Mouse (Mus musculus) layer of hippocampus, postnatal 25 days (tissue): Measurements from ENCODE around the gene Rnf212b. TPM values are rescaled to one million over a fixed set of nuclear protein-coding genes. Genes with fewer than 3 reads are reported as not detected.

Experiments used
- DNase-seq, 2 experiments: peaks; one replicate each; pipeline ENCODE4 v3.0.0; 2022; ENCODE audit warnings: mixed read lengths in 2 of 2, low spot score in 1 of 2; ENCODE audit errors: extremely low spot score in 1 of 2
- total RNA-seq, 2 experiments: library from RNA; stranded (reverse); gene quantifications; 2 replicates each; pipeline ENCODE4 v1.2.3; 2021

Rnf212b gene
- total RNA-seq, 2 experiments from 2014 or later: not detected

GRCm38 (mm10) chr14:54866268-54866667 is 52.3 kb downstream of the Rnf212b start:
- DNase-seq: no peak

DNA sequence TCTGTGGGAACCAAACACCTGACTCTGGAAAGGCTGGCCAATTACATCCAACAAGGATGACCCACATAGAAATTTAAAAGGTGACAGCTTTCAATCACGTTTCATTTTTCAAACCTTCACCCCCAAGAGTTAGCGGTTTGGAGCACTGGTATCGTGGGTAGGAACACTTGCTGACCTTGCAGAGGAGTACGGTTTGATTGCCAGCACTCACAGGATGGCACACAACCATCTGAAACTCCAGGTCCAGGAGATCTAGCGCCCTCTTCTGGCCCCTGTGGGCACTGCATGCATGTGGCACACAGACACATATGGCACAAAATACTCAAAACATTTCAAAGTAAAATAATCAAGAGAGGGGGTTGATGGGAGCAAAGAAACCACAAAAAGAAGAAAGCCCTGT is 53.0 kb downstream of the Rnf212b start:
- DNase-seq: no peak

GRCm38 (mm10) chr14:54868026-54868425 is 54.1 kb downstream of the Rnf212b start:
- DNase-seq: no peak

DNA sequence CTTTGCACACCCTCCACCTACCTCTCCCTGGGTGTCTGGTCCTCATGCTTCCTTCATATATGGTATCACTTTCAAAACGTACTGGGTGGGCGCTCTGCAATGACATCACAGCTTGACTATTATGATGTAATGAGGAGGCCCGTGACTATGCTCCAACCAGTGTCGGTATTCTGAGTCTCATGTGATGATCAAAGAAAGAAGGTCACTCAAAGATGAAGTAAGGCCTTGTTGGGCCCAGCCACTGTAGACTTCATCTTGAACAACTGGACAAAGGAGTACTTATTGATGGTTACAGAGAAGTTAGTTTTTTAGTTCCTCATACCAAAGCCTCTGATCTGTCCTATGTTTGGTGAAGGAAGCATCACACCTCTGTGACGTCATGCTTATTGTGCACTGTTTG is 56.9 kb downstream of the Rnf212b start, which contains the start of gene Homez:
Gene Homez (minus strand): TSS at position 101 of the 400 bp plus-strand sequence.
- no peak for DNase-seq

DNA sequence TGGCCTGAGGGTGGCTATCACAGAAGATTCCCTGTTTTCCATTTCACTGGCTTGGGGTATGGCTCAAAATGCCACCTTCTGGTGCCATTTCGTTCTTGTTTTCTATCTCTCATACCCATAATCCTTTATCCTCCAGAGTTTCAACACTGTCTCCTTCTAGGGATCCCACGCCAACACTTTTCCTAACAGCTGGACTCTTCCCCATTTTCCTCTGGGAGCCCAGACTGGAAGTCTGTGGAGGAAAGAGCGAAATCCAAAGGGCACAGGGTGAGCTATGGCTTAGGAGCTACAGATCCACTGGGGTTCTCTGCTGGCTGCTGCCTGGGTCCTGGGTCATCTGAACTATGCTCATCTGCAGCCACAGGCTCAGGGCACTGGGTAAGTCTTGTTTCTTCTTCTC is 60.2 kb downstream of the Rnf212b start:
- DNase-seq: no peak

GRCm38 (mm10) chr14:54875844-54876538 is 62.0 kb downstream of the Rnf212b start:
- DNase-seq: no peak

DNA sequence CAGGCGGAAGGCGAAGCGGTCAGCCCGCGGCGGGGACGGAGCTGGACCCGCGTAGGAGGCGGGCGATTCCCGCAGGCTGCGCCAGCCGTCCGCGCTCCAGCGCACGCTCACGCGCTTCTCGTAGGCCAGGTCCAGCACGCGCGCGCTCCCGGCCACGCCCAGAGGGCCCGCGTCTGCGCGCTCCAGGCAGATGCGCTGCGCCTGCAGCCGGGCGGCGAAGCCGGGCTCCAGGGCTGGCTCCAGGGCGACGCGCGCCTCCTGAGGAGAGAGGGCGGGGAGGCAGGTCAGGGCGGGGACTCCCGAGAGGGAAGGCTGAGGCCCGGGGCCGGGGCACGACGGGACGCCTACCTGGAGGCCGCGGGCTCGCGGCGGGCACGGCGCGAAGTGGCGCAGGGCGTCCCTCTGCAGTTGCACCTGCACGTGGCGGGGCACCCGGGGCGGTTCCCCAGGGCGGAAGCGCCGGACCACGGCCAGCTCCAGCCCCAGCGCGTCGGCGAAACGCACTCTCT is 62.7 kb downstream of the Rnf212b start:
- DNase-seq: peak; percentile 77 to 86

DNA sequence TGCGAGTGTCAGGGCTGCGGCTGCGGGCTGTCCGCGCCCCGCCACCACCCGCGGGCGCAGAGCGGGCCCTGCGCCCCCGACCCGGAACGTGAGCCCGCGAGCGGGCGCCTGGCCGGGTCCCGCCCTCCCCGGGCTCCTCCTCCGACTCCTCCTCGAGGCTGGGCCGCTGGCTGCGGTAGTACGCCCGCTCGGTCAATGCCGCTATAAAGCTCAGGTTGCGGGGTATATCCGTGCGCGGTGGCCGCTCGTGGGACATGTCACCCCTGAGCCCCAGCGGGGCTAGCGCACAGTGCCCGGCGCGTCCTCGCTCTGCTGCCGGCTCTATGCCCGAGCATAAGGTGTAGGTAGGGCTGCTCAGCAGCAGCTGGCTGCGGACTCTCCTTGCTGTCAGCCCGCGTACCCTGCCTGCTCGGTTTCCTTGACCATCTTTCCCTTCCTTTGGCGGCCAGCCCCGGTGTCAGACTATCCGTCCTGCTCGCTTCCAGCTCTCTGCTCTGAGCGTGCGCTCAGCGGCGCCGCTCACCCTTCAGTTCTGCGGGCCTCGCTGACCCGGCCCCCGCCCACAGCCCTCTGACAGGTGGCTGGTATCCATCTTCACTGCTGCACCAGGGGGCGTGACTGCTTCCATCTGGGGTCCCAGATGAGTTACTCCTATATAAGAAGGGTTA is 63.2 kb downstream of the Rnf212b start, which contains the start of gene Ppp1r3e:
Gene Ppp1r3e (minus strand): TSS at position 503 of the 668 bp plus-strand sequence.
- peak; percentile 40 to 57 for DNase-seq

- peak; percentile 44 to 60 for DNase-seq
Measured at GRCm38 (mm10) chr14:54883154-54884021, 69.4 kb downstream of the Rnf212b start, which contains the start of the genes Bcl2l2 and Gm20521. TSS of gene Bcl2l2 (plus strand) at chr14:54883377. TSS of gene Gm20521 (plus strand) at chr14:54883441.

DNA sequence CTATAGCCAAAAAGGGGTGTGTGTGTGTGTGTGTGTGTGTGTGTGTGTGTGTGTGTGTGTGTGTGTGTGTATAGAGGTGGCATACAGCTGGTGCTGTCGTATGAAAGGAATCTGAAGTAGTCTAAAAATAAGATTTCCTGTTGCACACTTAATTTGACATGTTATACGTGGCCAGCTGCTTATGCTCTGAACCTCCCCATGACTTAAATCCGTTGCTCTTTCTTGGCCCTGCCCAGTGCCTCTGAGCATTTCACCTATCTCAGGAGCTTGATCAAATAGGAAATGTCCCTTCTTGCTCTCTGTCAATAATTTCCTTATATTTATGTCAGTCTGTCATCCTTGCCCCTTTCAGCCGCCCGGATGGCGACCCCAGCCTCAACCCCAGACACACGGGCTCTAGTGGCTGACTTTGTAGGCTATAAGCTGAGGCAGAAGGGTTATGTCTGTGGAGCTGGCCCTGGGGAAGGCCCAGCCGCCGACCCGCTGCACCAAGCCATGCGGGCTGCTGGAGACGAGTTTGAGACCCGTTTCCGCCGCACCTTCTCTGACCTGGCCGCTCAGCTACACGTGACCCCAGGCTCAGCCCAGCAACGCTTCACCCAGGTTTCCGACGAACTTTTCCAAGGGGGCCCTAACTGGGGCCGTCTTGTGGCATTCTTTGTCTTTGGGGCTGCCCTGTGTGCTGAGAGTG is 70.2 kb downstream of the Rnf212b start:
- no peak for DNase-seq

DNA sequence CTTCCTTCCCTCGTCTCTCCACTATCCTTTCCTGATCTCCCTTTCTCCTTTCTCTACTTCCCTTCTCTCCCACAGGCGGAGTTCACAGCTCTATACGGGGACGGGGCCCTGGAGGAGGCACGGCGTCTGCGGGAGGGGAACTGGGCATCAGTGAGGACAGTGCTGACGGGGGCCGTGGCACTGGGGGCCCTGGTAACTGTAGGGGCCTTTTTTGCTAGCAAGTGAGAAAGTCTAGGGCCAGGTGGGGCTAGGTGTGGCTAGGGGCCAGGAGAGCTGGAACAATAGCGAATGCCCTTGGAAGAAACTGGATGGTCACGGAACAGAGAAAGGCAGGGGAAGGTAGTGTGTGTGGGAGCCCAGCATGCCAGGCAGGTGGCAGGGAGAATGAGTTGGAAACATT is 71.4 kb downstream of the Rnf212b start:
- no peak for DNase-seq

GRCm38 (mm10) chr14:54892200-54892599 is 78.3 kb downstream of the Rnf212b start, which contains the start of gene Pabpn1:
TSS of gene Pabpn1 (plus strand) at chr14:54892500.
- DNase-seq: no peak

- peak; percentile 91 to 97 for DNase-seq
Measured at GRCm38 (mm10) chr14:54893651-54894181, 79.8 kb downstream of the Rnf212b start.

GRCm38 (mm10) chr14:54894296-54895151 is 80.6 kb downstream of the Rnf212b start:
- DNase-seq: peak in 1 of 2 experiments; percentile 47

GRCm38 (mm10) chr14:54897445-54897844 is 83.5 kb downstream of the Rnf212b start:
- DNase-seq: no peak

DNA sequence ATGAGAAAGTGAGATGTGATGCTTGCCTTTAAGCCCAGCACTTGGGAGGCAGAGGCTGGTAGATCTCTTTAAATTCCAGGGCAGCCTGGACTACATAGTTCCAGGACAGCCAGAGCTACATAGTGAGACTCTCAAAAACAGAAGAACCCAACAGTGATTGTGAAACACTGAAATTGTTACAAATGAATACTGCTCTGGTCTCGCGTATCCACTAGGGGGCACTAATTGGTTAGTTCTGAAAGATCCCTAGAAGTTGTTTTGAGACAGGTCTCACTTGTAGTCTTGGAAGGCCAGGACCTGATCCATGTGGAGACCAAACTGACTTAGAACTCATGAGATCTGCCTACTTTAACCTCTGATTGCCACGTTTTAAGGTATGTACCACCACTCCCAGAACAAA is 86.4 kb downstream of the Rnf212b start:
- peak in 1 of 2 experiments; percentile 66 for DNase-seq

GRCm38 (mm10) chr14:54903641-54904040 is 89.7 kb downstream of the Rnf212b start:
- no peak for DNase-seq
